Mouse (Mus musculus): Measurements from ENCODE around the gene Dph5. TPM values are rescaled to one million over a fixed set of nuclear protein-coding genes. Genes with fewer than 3 reads are reported as not detected.

Gene Dph5
- polyA plus RNA-seq, 1 experiment from 2014 or later, result 23.5 TPM

- peaks cover 7% of the 10 kb centered on the region; the same call in 1 of the 2 replicates for H3K36me3 ChIP-seq
- 80% methylated on average over 11 of the region's 11 CpGs for WGBS (ENCODE audit: insufficient replicate concordance)
- H3K9ac ChIP-seq, result no peak overlapping the region
- no peak overlapping the region for H3K4me3 ChIP-seq (replicated peaks)
- H3K4me2 ChIP-seq, result no peak overlapping the region
- no peak overlapping the region for H3K27ac ChIP-seq
- H3K9me3 ChIP-seq (replicated peaks), result no peaks in the 10 kb centered on the region
- DNase-seq (no peak), ATAC-seq (ENCODE audit: low read depth) (no peak)
- H3K4me1 ChIP-seq (replicated peaks), result no peaks in the 10 kb centered on the region
- no peaks in the 10 kb centered on the region for H3K27me3 ChIP-seq
Measured at GRCm38 (mm10) chr3:115961311-115962027, 73.8 kb downstream of the Dph5 start.

GRCm38 (mm10) chr3:115962028-115962415 is 74.4 kb downstream of the Dph5 start:
- H3K27me3 ChIP-seq, result no peaks in the 10 kb centered on the region
- H3K36me3 ChIP-seq, result peaks cover 7% of the 10 kb centered on the region; the same call in 1 of the 2 replicates
- no peak overlapping the region for H3K9ac ChIP-seq
- 74% methylated on average over 4 of the region's 4 CpGs for WGBS (ENCODE audit: insufficient replicate concordance)
- H3K4me3 ChIP-seq (replicated peaks), result no peak overlapping the region
- H3K9me3 ChIP-seq (replicated peaks), result no peaks in the 10 kb centered on the region
- no peak for ATAC-seq (ENCODE audit: low read depth)
- H3K27ac ChIP-seq, result no peak overlapping the region
- no peak for DNase-seq
- no peaks in the 10 kb centered on the region for H3K4me1 ChIP-seq (replicated peaks)
- no peak overlapping the region for H3K4me2 ChIP-seq

- no peak for ATAC-seq (ENCODE audit: low read depth)
- 78% methylated on average over 1 of the region's 1 CpGs for WGBS (ENCODE audit: insufficient replicate concordance)
- H3K4me2 ChIP-seq, result no peak overlapping the region
- no peaks in the 10 kb centered on the region for H3K4me1 ChIP-seq (replicated peaks)
- H3K27me3 ChIP-seq, result no peaks in the 10 kb centered on the region
- H3K4me3 ChIP-seq (replicated peaks), result no peak overlapping the region
- H3K36me3 ChIP-seq, result no peaks in the 10 kb centered on the region; the same call in 1 of the 2 replicates
- H3K27ac ChIP-seq, result no peak overlapping the region
- H3K9ac ChIP-seq, result no peak overlapping the region
- no peaks in the 10 kb centered on the region for H3K9me3 ChIP-seq (replicated peaks)
- DNase-seq, result no peak
Measured at GRCm38 (mm10) chr3:115963597-115963996, 76.0 kb downstream of the Dph5 start.

GRCm38 (mm10) chr3:115964071-115964470 is 76.4 kb downstream of the Dph5 start:
- no peak overlapping the region for H3K9ac ChIP-seq
- no peaks in the 10 kb centered on the region for H3K9me3 ChIP-seq (replicated peaks)
- DNase-seq (no peak), ATAC-seq (ENCODE audit: low read depth) (no peak)
- H3K4me1 ChIP-seq (replicated peaks), result no peaks in the 10 kb centered on the region
- 91% methylated on average over 5 of the region's 5 CpGs for WGBS (ENCODE audit: insufficient replicate concordance)
- no peaks in the 10 kb centered on the region for H3K27me3 ChIP-seq
- H3K4me2 ChIP-seq, result no peak overlapping the region
- no peaks in the 10 kb centered on the region; the same call in 1 of the 2 replicates for H3K36me3 ChIP-seq
- no peak overlapping the region for H3K27ac ChIP-seq
- H3K4me3 ChIP-seq (replicated peaks), result no peak overlapping the region

- DNase-seq (no peak), ATAC-seq (ENCODE audit: low read depth) (no peak)
- Histone ChIP-seq H3K9me3 (replicated peaks) (no peaks in the 10 kb centered on the region), H3K4me1 (replicated peaks) (no peaks in the 10 kb centered on the region), H3K27ac (no peak overlapping the region), H3K36me3 (peaks cover 19% of the 10 kb centered on the region), H3K27me3 (no peaks in the 10 kb centered on the region), H3K4me3 (replicated peaks) (no peak overlapping the region), H3K4me2 (no peak overlapping the region), H3K9ac (no peak overlapping the region)
- 84% methylated on average over 10 of the region's 10 CpGs for WGBS (ENCODE audit: insufficient replicate concordance)
Measured at GRCm38 (mm10) chr3:115968745-115969530, 81.3 kb downstream of the Dph5 start.

- DNase-seq (no peak), ATAC-seq (ENCODE audit: low read depth) (no peak)
- H3K27me3 ChIP-seq, result no peaks in the 10 kb centered on the region
- peaks cover 32% of the 10 kb centered on the region for H3K36me3 ChIP-seq
- no peaks in the 10 kb centered on the region for H3K4me1 ChIP-seq (replicated peaks)
- H3K9me3 ChIP-seq (replicated peaks), result no peaks in the 10 kb centered on the region
- no peak overlapping the region for H3K9ac ChIP-seq
- no peak overlapping the region for H3K27ac ChIP-seq
- no peak overlapping the region for H3K4me2 ChIP-seq
- H3K4me3 ChIP-seq (replicated peaks), result no peak overlapping the region
- 90% methylated on average over 20 of the region's 20 CpGs for WGBS (ENCODE audit: insufficient replicate concordance)
Measured at GRCm38 (mm10) chr3:115971045-115971785, 83.6 kb downstream of the Dph5 start.

GRCm38 (mm10) chr3:115971891-115972646 is 84.4 kb downstream of the Dph5 start:
- no peak for ATAC-seq (ENCODE audit: low read depth)
- Histone ChIP-seq H3K4me3 (replicated peaks) (no peak overlapping the region), H3K9ac (no peak overlapping the region), H3K4me2 (no peak overlapping the region), H3K4me1 (replicated peaks) (no peaks in the 10 kb centered on the region), H3K9me3 (replicated peaks) (no peaks in the 10 kb centered on the region), H3K27ac (no peak overlapping the region), H3K36me3 (peaks cover 38% of the 10 kb centered on the region), H3K27me3 (no peaks in the 10 kb centered on the region)
- DNase-seq, result no peak
- WGBS (ENCODE audit: insufficient replicate concordance), result 78% methylated on average over 14 of the region's 14 CpGs

GRCm38 (mm10) chr3:115974228-115974627 is 86.6 kb downstream of the Dph5 start:
- H3K27ac ChIP-seq, result no peak overlapping the region
- H3K27me3 ChIP-seq, result no peaks in the 10 kb centered on the region
- 75% methylated on average over 6 of the region's 6 CpGs for WGBS (ENCODE audit: insufficient replicate concordance)
- DNase-seq (no peak), ATAC-seq (ENCODE audit: low read depth) (no peak)
- no peak overlapping the region for H3K9ac ChIP-seq
- no peaks in the 10 kb centered on the region for H3K4me1 ChIP-seq (replicated peaks)
- no peaks in the 10 kb centered on the region for H3K9me3 ChIP-seq (replicated peaks)
- H3K36me3 ChIP-seq, result peaks cover 50% of the 10 kb centered on the region
- no peak overlapping the region for H3K4me3 ChIP-seq (replicated peaks)
- H3K4me2 ChIP-seq, result no peak overlapping the region

- DNase-seq, result no peak
- H3K9ac ChIP-seq, result no peak overlapping the region
- H3K4me1 ChIP-seq (replicated peaks), result no peaks in the 10 kb centered on the region
- H3K4me3 ChIP-seq (replicated peaks), result no peak overlapping the region
- peaks cover 54% of the 10 kb centered on the region for H3K36me3 ChIP-seq
- H3K27me3 ChIP-seq, result no peaks in the 10 kb centered on the region
- no peaks in the 10 kb centered on the region for H3K9me3 ChIP-seq (replicated peaks)
- 83% methylated on average over 10 of the region's 10 CpGs for WGBS (ENCODE audit: insufficient replicate concordance)
- H3K27ac ChIP-seq, result no peak overlapping the region
- no peak overlapping the region for H3K4me2 ChIP-seq
- ATAC-seq (ENCODE audit: low read depth), result no peak
Measured at GRCm38 (mm10) chr3:115974995-115975394, 87.4 kb downstream of the Dph5 start.

- DNase-seq (no peak), ATAC-seq (ENCODE audit: low read depth) (no peak)
- 43% methylated on average over 1 of the region's 1 CpGs for WGBS (ENCODE audit: insufficient replicate concordance)
- Histone ChIP-seq H3K4me1 (replicated peaks) (no peaks in the 10 kb centered on the region), H3K9ac (no peak overlapping the region), H3K4me2 (no peak overlapping the region), H3K36me3 (peaks cover 57% of the 10 kb centered on the region), H3K9me3 (replicated peaks) (no peaks in the 10 kb centered on the region), H3K27ac (no peak overlapping the region), H3K4me3 (replicated peaks) (no peak overlapping the region), H3K27me3 (no peaks in the 10 kb centered on the region)
Measured at GRCm38 (mm10) chr3:115979000-115979399, 91.4 kb downstream of the Dph5 start.

GRCm38 (mm10) chr3:115983217-115983616 is 95.6 kb downstream of the Dph5 start:
- WGBS (ENCODE audit: insufficient replicate concordance), result 89% methylated on average over 8 of the region's 8 CpGs
- Histone ChIP-seq H3K27me3 (no peaks in the 10 kb centered on the region), H3K9me3 (replicated peaks) (no peaks in the 10 kb centered on the region), H3K9ac (no peak overlapping the region), H3K4me3 (replicated peaks) (no peak overlapping the region), H3K36me3 (peaks cover 45% of the 10 kb centered on the region), H3K4me2 (no peak overlapping the region), H3K27ac (no peak overlapping the region), H3K4me1 (replicated peaks) (no peaks in the 10 kb centered on the region)
- ATAC-seq (ENCODE audit: low read depth) (no peak), DNase-seq (no peak)
